Mouse (Mus musculus): ENCODE measurements around the gene Olfr370.
"Not testable (repeated sequence)": the region's sequence is repeated elsewhere in the genome, so short reads cannot be mapped to it uniquely, and the experiment has no call there.

The Olfr370 gene

GRCm38 (mm10) chr8:83535736-83536135 is at the start of gene Olfr370:
TSS of gene Olfr370 (plus strand) at chr8:83535780.
- no peak for DNase-seq

DNA sequence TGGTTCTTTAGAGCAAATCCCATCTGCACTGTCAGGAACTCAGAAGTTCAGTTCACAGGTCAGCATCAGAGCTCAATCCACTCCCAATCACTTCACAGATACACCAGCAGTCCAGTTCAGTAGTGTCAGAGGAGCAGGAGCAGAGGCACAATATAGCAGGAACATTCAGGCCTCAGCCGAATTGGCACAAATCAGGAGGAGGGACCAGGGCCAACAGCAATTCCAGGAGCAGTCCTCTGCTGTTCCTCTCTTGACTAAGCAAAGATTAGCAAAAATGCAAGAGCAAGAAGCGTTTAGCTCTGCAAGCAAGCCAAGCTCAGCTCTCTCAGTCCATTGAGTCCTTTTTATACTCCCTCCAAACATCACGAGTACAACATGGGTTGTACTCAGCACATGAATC is 23.9 kb upstream of the Olfr370 start:
- DNase-seq, result no peak

- no peak for DNase-seq
These were observed 15.1 kb upstream of the Olfr370 start for GRCm38 (mm10) chr8:83520432-83520831.

DNA sequence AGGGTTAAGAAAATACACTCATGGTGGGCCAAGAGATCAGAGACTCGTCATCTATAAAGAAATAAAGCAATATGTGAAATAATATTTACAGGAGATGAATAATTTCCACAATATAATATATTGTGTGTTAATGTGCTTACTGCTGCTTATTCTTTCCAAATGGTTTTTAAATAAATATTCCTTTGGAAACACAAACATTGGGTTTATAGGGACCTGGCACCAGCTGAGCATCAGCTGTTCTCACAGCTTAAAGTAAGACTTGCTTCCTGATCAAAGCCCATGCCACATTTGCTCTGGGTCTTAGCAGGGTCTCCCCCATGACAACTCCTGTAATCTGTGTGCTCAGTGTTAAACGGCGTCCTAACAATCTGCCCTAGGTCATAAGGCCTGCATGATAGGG is 14.7 kb upstream of the Olfr370 start:
- not testable (repeated sequence) for DNase-seq

DNA sequence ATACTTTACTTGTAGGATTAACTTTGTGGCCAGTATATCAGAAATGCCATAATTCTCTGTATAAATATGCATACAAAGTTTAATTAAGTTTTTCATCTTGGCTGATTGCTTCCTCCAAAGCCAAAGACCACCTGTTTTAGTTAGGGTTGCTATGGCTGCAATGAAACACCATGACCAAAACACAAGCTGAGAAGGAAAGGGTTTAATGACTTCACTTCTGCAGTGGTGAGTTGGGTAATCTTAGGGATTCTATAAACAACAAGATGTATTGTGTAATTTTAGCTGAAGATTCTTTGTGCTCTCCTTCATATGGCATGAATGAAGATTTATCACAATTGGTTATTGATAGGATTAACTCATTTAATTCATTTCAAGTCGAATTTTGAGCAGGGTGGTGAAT is 14.3 kb upstream of the Olfr370 start:
- DNase-seq, result no peak

DNA sequence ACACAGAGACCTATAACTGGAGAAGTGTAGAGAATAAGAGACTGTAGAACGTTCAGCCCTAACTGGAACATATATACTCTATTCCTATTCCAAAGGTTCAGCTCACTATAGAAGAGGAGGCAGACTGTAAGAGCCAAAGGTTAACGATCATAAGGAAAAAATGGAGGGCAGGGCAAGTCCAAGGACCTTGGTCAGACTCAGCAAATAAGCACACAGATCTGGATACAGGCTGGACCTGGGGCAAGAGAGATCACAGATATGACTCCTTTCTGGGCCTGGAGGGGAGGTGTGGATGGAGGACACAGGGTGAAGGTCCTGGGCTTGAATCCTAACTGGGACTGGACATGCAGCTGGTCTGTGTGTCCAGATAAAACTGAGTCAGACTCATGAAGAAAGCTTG is 778 bp upstream of the Olfr370 start:
- no peak for DNase-seq

DNA sequence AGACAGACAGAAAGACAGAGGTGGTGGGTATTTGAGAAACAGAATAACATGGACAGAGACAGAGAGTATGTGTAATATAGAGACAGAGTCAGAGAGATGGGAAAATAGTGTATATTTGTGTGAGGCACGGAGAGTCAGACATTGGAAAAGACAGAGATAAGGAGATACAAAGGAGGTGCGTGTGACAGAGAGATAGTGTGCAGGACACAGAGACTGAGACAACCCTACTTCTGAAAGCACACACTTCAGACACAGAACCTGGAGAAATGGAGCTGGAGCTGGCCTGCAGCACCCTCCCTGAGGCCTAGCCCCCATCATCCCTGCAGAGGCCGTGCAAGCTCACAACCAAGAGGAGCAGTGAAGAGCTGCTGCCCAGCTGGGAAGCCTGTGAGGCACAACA is 27.1 kb downstream of the Olfr370 start:
- no peak for DNase-seq

DNA sequence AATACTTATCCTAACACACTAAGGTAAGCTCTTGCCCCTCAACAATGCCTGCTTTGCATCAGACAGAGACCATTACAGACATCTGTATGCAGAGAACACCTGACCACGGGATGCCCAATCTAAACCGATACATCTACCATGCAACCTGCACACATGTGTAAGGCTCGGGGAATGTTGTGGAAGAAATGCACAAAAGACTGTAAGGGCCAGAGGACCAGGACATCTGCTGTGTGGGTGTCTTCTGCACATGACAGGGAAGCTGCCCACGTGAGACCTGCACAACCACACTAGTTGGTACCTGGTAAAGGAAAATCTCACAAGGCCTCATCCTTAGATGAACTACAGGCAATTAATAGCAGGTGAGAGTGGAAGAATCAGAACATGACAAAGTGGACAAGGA is 27.7 kb downstream of the Olfr370 start:
- DNase-seq, result no peak

- peak; percentile 22 for DNase-seq
These were observed 30.3 kb downstream of the Olfr370 start for GRCm38 (mm10) chr8:83565731-83566375.

- DNase-seq, result peak; percentile 97
These were observed 31.2 kb downstream of the Olfr370 start, which contains the start of gene Ndufb7 for GRCm38 (mm10) chr8:83566469-83567395. TSS of gene Ndufb7 (plus strand) at chr8:83566671.

DNA sequence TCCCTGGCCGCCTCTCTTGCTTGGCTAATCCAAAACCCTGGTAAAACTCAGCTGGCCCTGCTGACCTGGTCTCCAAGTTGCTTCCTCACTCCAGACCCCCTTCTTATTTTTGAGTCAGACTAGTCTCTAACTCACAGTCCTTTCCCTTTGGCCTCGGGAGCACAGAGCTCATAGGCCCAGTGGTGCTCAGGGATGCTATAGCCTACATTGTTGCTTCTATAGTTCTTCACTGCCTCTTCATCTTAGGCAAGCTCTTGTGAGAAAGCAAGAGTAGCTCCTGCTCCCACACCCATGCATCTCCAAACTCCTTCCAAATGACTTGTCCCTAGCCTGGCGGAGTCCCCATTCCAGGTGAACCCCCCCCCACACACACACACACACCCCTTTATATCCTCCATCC is 32.1 kb downstream of the Olfr370 start:
- no peak for DNase-seq

DNA sequence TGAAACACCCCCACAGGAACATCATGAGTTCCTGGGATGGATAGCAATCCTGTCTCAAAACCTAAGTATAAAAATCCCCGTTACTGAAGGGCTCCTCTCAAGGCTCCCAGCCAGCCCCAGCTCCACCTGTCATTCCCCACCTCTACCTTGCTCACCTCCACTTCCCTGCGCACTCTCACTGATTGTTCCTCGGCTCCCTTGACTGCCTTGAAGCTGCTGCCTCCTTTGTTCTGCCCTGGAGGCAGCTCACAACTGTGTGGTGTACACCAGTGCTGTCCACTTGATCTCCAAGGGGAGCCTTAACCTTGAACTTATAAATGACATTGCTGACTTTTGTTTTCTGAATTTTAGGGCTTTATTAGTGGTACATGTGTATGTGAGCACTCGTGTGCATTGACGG is 32.5 kb downstream of the Olfr370 start:
- DNase-seq, result peak; percentile 1

DNA sequence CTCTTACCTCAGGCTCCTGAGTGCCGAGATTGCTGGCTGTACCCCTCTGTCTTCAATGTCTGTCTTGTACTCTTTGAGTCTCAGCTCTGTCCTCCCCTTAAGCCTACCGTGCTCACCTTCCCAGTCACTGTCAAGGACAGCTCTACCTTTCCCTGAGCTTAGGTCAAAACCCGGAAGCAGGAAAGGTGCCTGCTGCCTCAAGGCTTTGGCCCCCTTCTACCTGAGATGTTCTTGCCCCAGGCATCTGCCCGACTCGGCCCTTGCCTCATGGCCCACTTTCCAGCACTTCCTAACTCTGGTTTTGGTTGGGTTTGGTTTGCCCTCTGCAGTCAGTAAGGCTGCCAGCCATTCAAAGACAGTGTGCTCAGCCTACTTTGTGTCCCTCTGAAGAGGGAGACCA is 33.2 kb downstream of the Olfr370 start:
- DNase-seq, result peak; percentile 3

DNA sequence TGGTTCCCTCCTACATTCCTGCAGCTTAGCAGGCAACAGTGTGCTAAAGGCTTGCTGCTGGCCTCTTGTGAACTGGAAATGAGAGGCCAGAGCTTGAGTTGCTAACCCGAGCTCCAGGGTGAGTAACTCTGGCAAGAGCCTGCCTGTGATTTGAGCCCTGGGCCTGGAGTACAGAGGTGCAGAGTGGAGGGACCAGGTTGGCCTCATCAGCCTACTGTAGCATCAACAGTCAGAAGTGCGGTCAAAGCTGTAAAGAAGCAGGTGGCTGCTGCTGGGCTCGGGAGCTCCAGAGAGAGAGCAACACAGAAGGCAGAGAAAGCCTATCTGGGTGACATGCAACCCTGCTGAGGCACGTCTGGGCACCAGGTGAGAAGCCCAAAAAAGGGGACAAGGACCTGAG is 33.6 kb downstream of the Olfr370 start:
- no peak for DNase-seq

DNA sequence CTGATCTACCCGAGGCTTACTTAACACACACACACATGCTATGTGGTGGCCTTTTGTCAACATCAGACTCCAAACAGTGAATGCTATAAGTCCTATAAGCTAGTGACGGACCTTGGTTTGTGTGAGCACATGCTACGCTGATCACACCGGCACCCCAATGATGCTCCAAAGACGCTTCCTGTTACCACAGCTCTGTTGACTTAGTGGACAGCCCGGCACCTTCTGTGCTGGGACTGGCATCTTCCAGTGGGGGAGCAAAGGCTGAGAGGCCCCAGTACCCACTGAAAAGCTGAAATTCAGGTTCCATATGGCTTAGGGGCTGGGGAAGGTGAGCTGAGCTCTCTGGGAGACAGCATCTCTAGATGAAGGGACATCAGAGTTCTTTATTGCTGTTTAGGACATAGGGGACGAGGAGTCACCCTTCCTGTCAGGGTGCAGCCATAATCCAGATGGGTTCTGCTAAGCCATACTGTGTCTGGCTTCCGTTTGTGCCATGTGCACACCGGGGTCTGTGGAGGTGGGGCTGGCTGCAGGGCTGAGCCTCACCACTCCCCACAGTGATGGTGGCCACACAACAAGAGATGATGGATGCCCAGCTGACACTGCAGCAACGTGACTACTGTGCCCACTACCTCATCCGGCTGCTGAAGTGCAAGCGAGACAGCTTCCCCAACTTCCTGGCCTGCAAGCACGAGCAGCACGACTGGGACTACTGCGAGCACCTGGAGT is 34.9 kb downstream of the Olfr370 start:
- DNase-seq, result peak; percentile 6

- DNase-seq, result peak; percentile 12
These were observed 35.4 kb downstream of the Olfr370 start for GRCm38 (mm10) chr8:83571001-83571340.

DNA sequence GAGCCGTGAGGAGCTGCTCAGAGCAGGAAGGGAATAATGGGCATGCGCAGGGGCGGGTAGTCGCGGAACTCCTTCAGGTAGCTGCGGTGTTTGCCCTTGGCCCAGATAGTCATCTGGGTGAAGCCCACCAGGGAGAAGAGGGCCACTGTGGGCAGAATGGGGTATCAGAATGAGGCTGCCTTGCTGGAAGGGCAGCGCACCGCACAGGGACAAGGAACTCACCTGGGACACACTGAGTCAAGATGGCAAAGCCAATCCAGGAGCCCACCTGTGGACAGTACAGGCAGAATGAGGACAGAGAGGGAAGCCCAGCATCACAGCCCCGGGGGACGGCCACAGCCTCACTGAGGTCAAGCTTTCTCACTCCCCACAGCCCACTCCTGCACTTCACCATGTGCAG is 36.2 kb downstream of the Olfr370 start:
- peak; percentile 5 for DNase-seq

DNA sequence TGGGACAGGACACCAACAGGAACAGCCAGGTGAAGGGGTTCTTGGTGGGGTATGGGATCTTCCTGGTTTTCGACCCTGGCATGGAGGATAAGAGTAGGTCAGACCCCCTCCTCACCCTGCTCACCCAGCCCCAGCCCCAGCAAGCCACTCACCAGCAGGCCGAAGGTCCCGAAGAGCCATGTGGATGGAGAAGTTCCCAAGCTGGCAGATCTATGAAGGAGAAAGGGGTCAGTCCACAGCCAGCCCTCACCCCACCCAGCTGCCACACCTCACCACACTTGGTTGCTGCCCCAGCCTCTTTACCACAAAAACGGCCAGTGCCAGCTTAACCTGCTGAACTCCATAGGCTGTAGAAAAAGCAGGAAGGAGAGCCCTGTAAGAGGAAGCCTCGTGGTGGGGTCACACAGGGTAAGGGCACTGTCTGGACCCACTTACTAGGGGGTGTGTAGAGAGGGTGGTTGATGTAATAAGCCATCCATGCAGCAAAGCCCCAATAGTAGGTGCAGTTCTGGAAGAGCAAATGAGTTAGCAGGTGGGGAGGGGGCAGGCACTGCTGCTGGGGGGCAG is 36.7 kb downstream of the Olfr370 start:
- peak; percentile 3 for DNase-seq

- DNase-seq, result peak; percentile 22
These were observed 37.7 kb downstream of the Olfr370 start for GRCm38 (mm10) chr8:83573140-83573875.

GRCm38 (mm10) chr8:83574631-83575315 is 39.2 kb downstream of the Olfr370 start:
- peak; percentile 28 for DNase-seq

GRCm38 (mm10) chr8:83575561-83576515 is 40.3 kb downstream of the Olfr370 start:
- DNase-seq, result peak; percentile 18

Data from cerebellum, adult 11 months (tissue).